Mouse (Mus musculus) bone marrow macrophage, adult 2 months (primary cell): ENCODE results near the gene Chst13.

Source experiments
- CTCF ChIP-seq: IDR thresholded peaks from 2 replicates; pipeline ENCODE4 v1.5.1; 2012; ENCODE audit warnings: low read depth, mild to moderate bottlenecking, low read length, moderate library complexity
- POLR2A ChIP-seq: IDR thresholded peaks from 2 replicates; pipeline ENCODE4 v1.6.1; 2012; ENCODE audit warnings: mild to moderate bottlenecking, low read depth, low read length, borderline replicate concordance

- TF ChIP-seq CTCF (no peak), POLR2A (no peak)
Measured at GRCm38 (mm10) chr6:90374647-90375046, 49.7 kb upstream of the Chst13 start.
